Mouse (Mus musculus) ES-Bruce4 (cell line): ENCODE measurements around the gene Cacnb2. TPM values are rescaled to one million over a fixed set of nuclear protein-coding genes. Genes with fewer than 3 reads are reported as not detected.

Experiments
- H3K27ac ChIP-seq: 2 replicates; pipeline ENCODE4 v1.5.1; 2012; ENCODE audit warnings: low read length, inconsistent platforms; ENCODE audit not compliant: insufficient read depth
- H3K27me3 ChIP-seq: 2 replicates; pipeline ENCODE4 v1.6.1; 2012; ENCODE audit warnings: mild to moderate bottlenecking, low read length, inconsistent platforms; ENCODE audit not compliant: control insufficient read depth, poor library complexity, insufficient read depth, severe bottlenecking
- H3K36me3 ChIP-seq: 2 replicates; pipeline ENCODE4 v1.6.1; 2012; ENCODE audit warnings: inconsistent platforms, mild to moderate bottlenecking, low read length, moderate library complexity; ENCODE audit not compliant: control insufficient read depth, poor library complexity, insufficient read depth, severe bottlenecking
- H3K4me1 ChIP-seq: one replicate; pipeline ENCODE4 v1.8.1; 2011; ENCODE audit warnings: low read length; ENCODE audit not compliant: control insufficient read depth, insufficient read depth
- H3K4me3 ChIP-seq: 2 replicates; pipeline ENCODE4 v1.5.1; 2011; ENCODE audit warnings: low read depth, mild to moderate bottlenecking, low read length
- H3K9ac ChIP-seq: 2 replicates; pipeline ENCODE4 v1.6.1; 2012; ENCODE audit warnings: low read depth, mild to moderate bottlenecking, inconsistent platforms; ENCODE audit not compliant: poor library complexity, severe bottlenecking
- H3K9me3 ChIP-seq: replicated peaks from 2 replicates; pipeline ENCODE4 v1.6.1; 2012; ENCODE audit warnings: mild to moderate bottlenecking, low read length, inconsistent platforms; ENCODE audit not compliant: control insufficient read depth, poor library complexity, insufficient read depth, severe bottlenecking
- CTCF ChIP-seq: IDR thresholded peaks from one replicate; pipeline ENCODE4 v1.8.1; 2011; ENCODE audit warnings: low read depth, low read length
- EP300 ChIP-seq: IDR thresholded peaks from 2 replicates; pipeline ENCODE4 v1.6.1; 2011; ENCODE audit warnings: low read depth, low read length; ENCODE audit not compliant: insufficient read depth
- POLR2A ChIP-seq: IDR thresholded peaks from one replicate; pipeline ENCODE4 v1.8.1; 2011; ENCODE audit warnings: low read length; ENCODE audit not compliant: insufficient read depth
- polyA plus RNA-seq: library from polyadenylated mRNA; stranded (reverse); fragments of >200 nt; gene quantifications from 2 replicates; pipeline ENCODE4 v1.2.4, GENCODE M21; 2011; ENCODE audit warnings: low read depth; ENCODE audit not compliant: missing spikeins, insufficient read depth, insufficient read length

The Cacnb2 gene
- polyA plus RNA-seq, 1 experiment = 2.2 TPM

- no peak for TF ChIP-seq POLR2A
- no peak for TF ChIP-seq CTCF
- TF ChIP-seq EP300 = no peak
- peaks cover 15% of the 10 kb centered on the region for H3K27me3 ChIP-seq
- H3K4me1 ChIP-seq = no peaks in the 10 kb centered on the region
- no peaks in the 10 kb centered on the region for H3K9me3 ChIP-seq
- H3K36me3 ChIP-seq = no peaks in the 10 kb centered on the region
- no peak overlapping the region for H3K27ac ChIP-seq
- peak overlapping the region; percentile 68 for H3K4me3 ChIP-seq
- peak overlapping the region; percentile 59 for H3K9ac ChIP-seq
Measured at GRCm38 (mm10) chr2:14604791-14605190, 1.9 kb downstream of the Cacnb2 start.

DNA sequence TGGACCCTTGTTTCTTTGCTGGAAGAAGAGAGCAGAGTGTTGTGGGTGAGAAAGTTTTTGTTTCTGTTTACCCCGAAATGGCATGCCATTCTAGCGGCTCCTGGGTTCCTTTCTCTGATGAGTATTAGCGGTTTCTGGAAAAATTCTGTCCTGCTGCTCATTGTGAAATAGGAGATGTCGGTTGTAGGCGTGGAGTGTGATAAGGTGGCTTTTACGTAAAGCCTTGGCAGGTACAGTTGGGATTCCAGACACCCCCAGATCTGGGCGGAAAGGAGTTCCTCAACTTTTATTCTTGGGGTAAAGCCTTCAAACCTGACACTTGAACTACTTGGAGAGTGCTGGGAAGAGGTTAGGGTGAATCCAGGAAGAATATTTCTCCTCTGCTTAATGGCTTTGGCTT lies 2.3 kb downstream of the Cacnb2 start:
- H3K4me1 ChIP-seq = no peaks in the 10 kb centered on the region

GRCm38 (mm10) chr2:14608606-14609005 lies 5.7 kb downstream of the Cacnb2 start:
- H3K27ac ChIP-seq = no peak overlapping the region
- TF ChIP-seq POLR2A (no peak), CTCF (no peak), EP300 (no peak)
- H3K9ac ChIP-seq = no peak overlapping the region
- H3K27me3 ChIP-seq = peaks cover 11% of the 10 kb centered on the region
- no peaks in the 10 kb centered on the region for H3K9me3 ChIP-seq
- no peaks in the 10 kb centered on the region for H3K4me1 ChIP-seq
- no peaks in the 10 kb centered on the region for H3K36me3 ChIP-seq
- no peak overlapping the region for H3K4me3 ChIP-seq

More for the DNA sequence above, 2.3 kb downstream of the Cacnb2 start:
- Histone ChIP-seq H3K36me3 (no peaks in the 10 kb centered on the region), H3K9ac (peak overlapping the region; percentile 59; the same call in 1 of the 2 replicates), H3K4me3 (peak overlapping the region; percentile 68), H3K27me3 (peaks cover 15% of the 10 kb centered on the region), H3K9me3 (no peaks in the 10 kb centered on the region), H3K27ac (no peak overlapping the region)
- TF ChIP-seq EP300 = no peak
- no peak for TF ChIP-seq POLR2A
- no peak for TF ChIP-seq CTCF

- H3K27ac ChIP-seq = no peak overlapping the region
- H3K9me3 ChIP-seq = no peaks in the 10 kb centered on the region
- H3K9ac ChIP-seq = no peak overlapping the region
- H3K4me1 ChIP-seq = no peaks in the 10 kb centered on the region
- TF ChIP-seq CTCF (no peak), EP300 (no peak), POLR2A (no peak)
- H3K4me3 ChIP-seq = no peak overlapping the region
- no peaks in the 10 kb centered on the region for H3K27me3 ChIP-seq
- no peaks in the 10 kb centered on the region for H3K36me3 ChIP-seq
Measured at GRCm38 (mm10) chr2:14612705-14613104, 9.8 kb downstream of the Cacnb2 start.

DNA sequence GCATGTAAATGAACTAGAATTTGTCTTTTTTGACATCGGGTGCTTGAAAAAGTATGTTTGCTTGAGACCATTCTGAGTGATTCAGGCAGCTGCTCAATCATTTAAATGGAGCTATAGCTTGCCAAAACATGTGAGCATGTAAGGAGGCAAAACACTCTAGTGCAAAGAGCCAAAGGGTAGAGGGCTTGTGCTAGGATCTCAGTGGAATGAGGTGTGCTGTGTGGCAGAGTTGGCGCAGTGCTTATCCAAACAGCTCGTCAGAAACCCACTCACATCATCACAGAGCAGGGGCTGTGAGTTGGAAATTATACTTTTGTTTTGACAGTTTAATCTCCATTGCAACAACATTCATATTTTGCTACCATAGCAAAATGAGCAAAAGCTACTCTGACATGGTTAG lies 13.5 kb downstream of the Cacnb2 start:
- Histone ChIP-seq H3K36me3 (no peaks in the 10 kb centered on the region), H3K27me3 (no peaks in the 10 kb centered on the region), H3K9me3 (no peaks in the 10 kb centered on the region), H3K9ac (no peak overlapping the region), H3K27ac (no peak overlapping the region), H3K4me1 (no peaks in the 10 kb centered on the region), H3K4me3 (no peak overlapping the region)
- TF ChIP-seq POLR2A (no peak), EP300 (no peak), CTCF (no peak)

DNA sequence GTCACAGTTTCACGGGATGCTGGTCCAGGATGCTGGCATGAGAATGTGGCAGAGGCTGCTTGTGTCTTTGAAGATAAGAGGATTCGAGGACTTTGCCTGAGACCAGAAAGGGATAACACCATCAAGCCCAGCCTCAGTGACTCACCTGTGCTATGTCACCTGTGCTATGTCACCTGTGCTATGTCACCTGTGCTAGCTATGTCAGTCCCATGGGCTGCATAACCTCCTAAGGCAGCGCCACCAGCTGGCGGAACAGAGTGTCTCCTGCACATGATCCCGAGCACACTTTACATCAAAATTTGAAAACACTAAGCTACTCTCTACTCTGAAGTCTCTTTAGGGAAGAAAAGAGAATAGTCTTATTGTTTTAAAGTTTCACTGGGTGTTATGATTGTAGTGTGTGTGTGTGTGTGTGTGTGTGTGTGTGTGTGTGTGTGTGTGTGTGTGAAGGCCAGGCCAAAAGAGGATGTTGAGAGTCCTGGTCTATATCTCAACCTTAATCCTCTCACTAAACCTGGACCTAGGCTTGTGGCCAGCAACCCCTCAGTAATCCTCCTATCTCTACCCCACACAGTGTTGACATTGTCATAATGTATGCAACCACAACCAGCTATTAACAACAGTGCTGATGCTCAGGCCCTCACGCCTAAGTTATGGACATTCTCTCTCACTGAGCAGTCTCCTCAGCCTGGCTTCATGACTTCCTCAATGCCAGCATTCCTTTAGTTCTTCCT lies 17.4 kb downstream of the Cacnb2 start:
- no peaks in the 10 kb centered on the region for H3K4me1 ChIP-seq
- H3K9ac ChIP-seq = no peak overlapping the region
- H3K27ac ChIP-seq = no peak overlapping the region
- no peak overlapping the region for H3K4me3 ChIP-seq
- no peaks in the 10 kb centered on the region for H3K27me3 ChIP-seq
- H3K36me3 ChIP-seq = no peaks in the 10 kb centered on the region
- no peak for TF ChIP-seq EP300
- TF ChIP-seq CTCF = peak; percentile 56
- no peak for TF ChIP-seq POLR2A
- H3K9me3 ChIP-seq = no peaks in the 10 kb centered on the region
